Mouse (Mus musculus) heart, embryonic 14.5 days (tissue): ENCODE data around the gene Atp8a1. TPM values are rescaled to one million over a fixed set of nuclear protein-coding genes. Genes with fewer than 3 reads are reported as not detected.

Source experiments
- ATAC-seq: fragments of 200-750 bp; cut with Nextera tagmentation; 2 replicates; pipeline ENCODE4 v1.8.0; 2017; ENCODE audit warnings: low read depth, moderate TSS enrichment; ENCODE audit not compliant: insufficient number of reproducible peaks, insufficient read depth, low FRiP score
- H3K27ac ChIP-seq, 2 experiments: fragments of 200-500 bp in 1 of 2; fragments of 300-500 bp in 1 of 2; sonication (generic) in 1 of 2; replicated peaks in 1 of 2; 2 replicates each; pipeline ENCODE4 v1.5.1; 2012 to 2014; ENCODE audit warnings: low read depth in 2 of 2, low read length in 2 of 2, control low read depth in 1 of 2, mild to moderate bottlenecking in 1 of 2, mixed read lengths in 1 of 2; ENCODE audit not compliant: control insufficient read depth in 1 of 2, insufficient read depth in 1 of 2
- H3K27me3 ChIP-seq: fragments of 300-500 bp; sonication (generic); 2 replicates; pipeline ENCODE4 v1.6.1; 2014; ENCODE audit warnings: mild to moderate bottlenecking, low read length, control low read depth; ENCODE audit not compliant: control insufficient read depth, insufficient read depth
- H3K36me3 ChIP-seq: fragments of 300-500 bp; sonication (generic); 2 replicates; pipeline ENCODE4 v1.6.1; 2014; ENCODE audit warnings: mild to moderate bottlenecking, control low read depth, low read length, mixed read lengths; ENCODE audit not compliant: control insufficient read depth, insufficient read depth
- H3K4me1 ChIP-seq, 2 experiments: fragments of 200-500 bp in 1 of 2; fragments of 300-500 bp in 1 of 2; sonication (generic) in 1 of 2; 2 replicates each; pipeline ENCODE4 v1.6.1; 2012 to 2014; ENCODE audit warnings: low read length in 2 of 2, control low read depth in 1 of 2, mixed read lengths in 1 of 2; ENCODE audit not compliant: control insufficient read depth in 2 of 2, insufficient read depth in 2 of 2
- H3K4me2 ChIP-seq: fragments of 300-500 bp; sonication (generic); 2 replicates; pipeline ENCODE4 v1.6.1; 2014; ENCODE audit warnings: mild to moderate bottlenecking, low read length
- H3K4me3 ChIP-seq, 2 experiments: fragments of 200-500 bp in 1 of 2; fragments of 300-500 bp in 1 of 2; sonication (generic) in 1 of 2; 2 replicates each; pipeline ENCODE4 v1.5.1; 2012 to 2014; ENCODE audit warnings: low read length in 2 of 2, mild to moderate bottlenecking in 2 of 2, control low read depth in 1 of 2, low read depth in 1 of 2, moderate library complexity in 1 of 2; ENCODE audit not compliant: control insufficient read depth in 1 of 2, insufficient read depth in 1 of 2
- H3K9ac ChIP-seq: fragments of 300-500 bp; sonication (generic); 2 replicates; pipeline ENCODE4 v1.6.1; 2014; ENCODE audit warnings: mild to moderate bottlenecking, low read length
- H3K9me3 ChIP-seq: fragments of 300-500 bp; sonication (generic); 2 replicates; pipeline ENCODE4 v1.6.1; 2016; ENCODE audit warnings: low read length, control low read depth; ENCODE audit not compliant: control insufficient read depth
- WGBS: fragments of 180-500 bp; shearing (Covaris S2); extraction: QIAGEN DNeasy Blood & Tissue Kit; methylation state at CpG from one replicate; pipeline ENCODE4 v1.1.7; 2014; 5-methylcytosine and 5-hydroxymethylcytosine counted together
- polyA plus RNA-seq: library from polyadenylated mRNA; unstranded; fragments of >200 nt; fragmentation: Nextera tagmentation; extraction: Ambion mirVana; gene quantifications from 2 replicates; pipeline ENCODE4 v1.2.1, GENCODE M21; 2014

Gene Atp8a1
- polyA plus RNA-seq, 1 experiment from 2014 or later, result 8.9 TPM

- Histone ChIP-seq H3K36me3 (no peaks in the 10 kb centered on the region), H3K4me1 (no peaks in the 10 kb centered on the region; a peak in 1 of 4 replicates), H3K9me3 (no peaks in the 10 kb centered on the region), H3K4me2 (no peak overlapping the region), H3K9ac (no peak overlapping the region), H3K27me3 (peaks cover 12% of the 10 kb centered on the region), H3K4me3 (no peak overlapping the region), H3K27ac (no peak overlapping the region)
- 79% methylated on average over 9 of the region's 9 CpGs for WGBS
- ATAC-seq, result no peak
Observed at GRCm38 (mm10) chr5:67599935-67600334, 247.3 kb downstream of the Atp8a1 start.

GRCm38 (mm10) chr5:67595629-67596028 lies 251.6 kb downstream of the Atp8a1 start:
- Histone ChIP-seq H3K9ac (no peak overlapping the region), H3K4me2 (no peak overlapping the region), H3K36me3 (no peaks in the 10 kb centered on the region), H3K4me3 (no peak overlapping the region), H3K4me1 (no peaks in the 10 kb centered on the region), H3K27ac (no peak overlapping the region), H3K27me3 (no peaks in the 10 kb centered on the region), H3K9me3 (no peaks in the 10 kb centered on the region)
- ATAC-seq, result no peak
- 65% methylated on average over 7 of the region's 7 CpGs for WGBS

DNA sequence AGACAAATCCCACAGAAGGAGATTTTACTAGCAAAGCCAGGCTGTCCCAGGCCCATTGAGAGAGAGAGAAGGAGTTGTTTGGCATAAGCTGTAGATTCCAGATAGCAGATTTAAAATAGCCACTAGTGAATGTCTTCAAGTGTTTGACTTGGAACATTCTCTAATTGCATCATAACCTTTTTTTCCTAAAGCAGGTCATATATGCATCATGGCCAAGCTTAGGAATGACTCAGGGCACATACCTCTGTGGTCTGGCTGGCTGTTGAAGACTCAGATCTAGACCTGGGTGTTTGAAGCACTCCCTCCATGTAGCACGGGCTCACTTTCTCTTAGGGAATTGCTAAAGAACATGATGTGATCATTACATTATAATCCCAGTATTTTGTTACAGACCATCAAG lies 252.2 kb downstream of the Atp8a1 start:
- WGBS, result 58% methylated on average over 1 of the region's 1 CpGs
- Histone ChIP-seq H3K27me3 (no peaks in the 10 kb centered on the region), H3K27ac (no peak overlapping the region), H3K4me2 (no peak overlapping the region), H3K9ac (no peak overlapping the region), H3K36me3 (no peaks in the 10 kb centered on the region), H3K4me1 (no peaks in the 10 kb centered on the region), H3K9me3 (no peaks in the 10 kb centered on the region), H3K4me3 (no peak overlapping the region)
- ATAC-seq, result no peak

GRCm38 (mm10) chr5:67579725-67580633 lies 267.3 kb downstream of the Atp8a1 start:
- 48% methylated on average over 6 of the region's 6 CpGs for WGBS
- Histone ChIP-seq H3K27me3 (no peaks in the 10 kb centered on the region), H3K27ac (no peak overlapping the region), H3K36me3 (no peaks in the 10 kb centered on the region), H3K4me1 (no peaks in the 10 kb centered on the region), H3K9ac (no peak overlapping the region), H3K4me3 (no peak overlapping the region), H3K4me2 (no peak overlapping the region), H3K9me3 (no peaks in the 10 kb centered on the region)
- no peak for ATAC-seq

DNA sequence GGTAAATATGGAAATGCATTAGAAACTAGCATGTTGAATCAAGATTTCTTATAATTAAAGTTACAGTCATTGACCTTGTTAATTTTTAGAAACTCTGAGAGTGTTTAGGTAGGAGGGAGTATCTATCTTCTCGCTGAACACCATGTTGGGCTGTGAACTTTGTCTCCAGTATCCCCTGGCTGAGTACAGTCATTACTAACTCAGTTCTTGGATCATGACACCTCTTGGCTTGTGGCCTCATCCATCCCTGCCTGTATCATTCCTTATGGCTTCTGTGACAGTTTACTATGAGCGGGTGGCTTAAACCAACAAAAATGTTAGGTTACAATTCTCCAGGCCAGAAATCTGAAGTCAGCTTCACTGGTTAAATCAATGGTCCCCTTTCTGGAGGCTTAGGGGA lies 271.5 kb downstream of the Atp8a1 start:
- Histone ChIP-seq H3K27me3 (no peaks in the 10 kb centered on the region), H3K36me3 (no peaks in the 10 kb centered on the region), H3K4me2 (no peak overlapping the region), H3K4me1 (no peaks in the 10 kb centered on the region), H3K9ac (no peak overlapping the region), H3K4me3 (no peak overlapping the region), H3K27ac (no peak overlapping the region), H3K9me3 (no peaks in the 10 kb centered on the region)
- 88% methylated on average over 2 of the region's 2 CpGs for WGBS
- no peak for ATAC-seq

GRCm38 (mm10) chr5:67574039-67574438 lies 273.2 kb downstream of the Atp8a1 start:
- 63% methylated on average over 9 of the region's 9 CpGs for WGBS
- Histone ChIP-seq H3K9me3 (no peaks in the 10 kb centered on the region), H3K9ac (no peak overlapping the region), H3K36me3 (no peaks in the 10 kb centered on the region), H3K27ac (no peak overlapping the region), H3K27me3 (no peaks in the 10 kb centered on the region), H3K4me3 (no peak overlapping the region), H3K4me1 (no peaks in the 10 kb centered on the region), H3K4me2 (no peak overlapping the region)
- no peak for ATAC-seq

GRCm38 (mm10) chr5:67572552-67573155 lies 274.6 kb downstream of the Atp8a1 start:
- Histone ChIP-seq H3K4me2 (no peak overlapping the region), H3K27me3 (no peaks in the 10 kb centered on the region), H3K36me3 (no peaks in the 10 kb centered on the region), H3K4me3 (no peak overlapping the region), H3K27ac (no peak overlapping the region), H3K9ac (no peak overlapping the region), H3K9me3 (no peaks in the 10 kb centered on the region), H3K4me1 (no peaks in the 10 kb centered on the region)
- WGBS, result 53% methylated on average over 6 of the region's 6 CpGs
- ATAC-seq, result no peak
